Mouse (Mus musculus) hindbrain, postnatal 0 days (tissue): Measurements from ENCODE around the gene Cyb5d1. TPM values are rescaled to one million over a fixed set of nuclear protein-coding genes. Genes with fewer than 3 reads are reported as not detected.
A peak's percentile ranks its signal among the peaks of the same experiment; 100 is the strongest.

Source experiments
- ATAC-seq: fragments of 200-750 bp; cut with Nextera tagmentation; 2 replicates; pipeline ENCODE4 v1.8.0; 2017; ENCODE audit warnings: mild to moderate bottlenecking, moderate TSS enrichment, moderate library complexity
- DNase-seq: peaks from one replicate; pipeline ENCODE4 v3.0.0-alpha.2; 2015; ENCODE audit warnings: low spot score
- H3K27ac ChIP-seq: fragments of 300-500 bp; sonication (generic); 2 replicates; pipeline ENCODE4 v1.5.1; 2014; ENCODE audit warnings: mild to moderate bottlenecking
- H3K27me3 ChIP-seq: fragments of 300-500 bp; sonication (generic); 2 replicates; pipeline ENCODE4 v1.6.1; 2014; ENCODE audit warnings: low read length, mixed read lengths; ENCODE audit not compliant: insufficient read depth
- H3K36me3 ChIP-seq: fragments of 300-500 bp; sonication (generic); 2 replicates; pipeline ENCODE4 v1.6.1; 2014; ENCODE audit warnings: low read length, mixed read lengths; ENCODE audit not compliant: insufficient read depth
- H3K4me1 ChIP-seq: fragments of 300-500 bp; sonication (generic); 2 replicates; pipeline ENCODE4 v1.6.1; 2014; ENCODE audit warnings: antibody characterized with exemption, low read length, mixed read lengths; ENCODE audit not compliant: insufficient read depth
- H3K4me2 ChIP-seq: fragments of 300-500 bp; sonication (generic); 2 replicates; pipeline ENCODE4 v1.6.1; 2014; ENCODE audit warnings: low read depth, mild to moderate bottlenecking, low read length, moderate library complexity, mixed read lengths
- H3K4me3 ChIP-seq: fragments of 300-500 bp; sonication (generic); 2 replicates; pipeline ENCODE4 v1.5.1; 2014; ENCODE audit warnings: low read length
- H3K9ac ChIP-seq: fragments of 300-500 bp; sonication (generic); replicated peaks from 2 replicates; pipeline ENCODE4 v1.6.1; 2014; ENCODE audit warnings: mild to moderate bottlenecking, low read length, moderate library complexity, mixed read lengths
- H3K9me3 ChIP-seq: fragments of 300-500 bp; sonication (generic); 2 replicates; pipeline ENCODE4 v1.6.1; 2016; ENCODE audit warnings: low read length, mixed read lengths
- CTCF ChIP-seq: IDR thresholded peaks from 2 replicates; pipeline ENCODE4 v1.5.1; 2016; ENCODE audit warnings: antibody characterized with exemption, control low read depth, low read depth
- WGBS: fragments of 180-500 bp; shearing (Covaris S2); extraction: QIAGEN DNeasy Blood & Tissue Kit; methylation state at CpG from one replicate; pipeline ENCODE4 v1.1.7; 2014; 5-methylcytosine and 5-hydroxymethylcytosine counted together
- polyA plus RNA-seq: library from polyadenylated mRNA; unstranded; fragments of >200 nt; fragmentation: Nextera tagmentation; extraction: Ambion mirVana; gene quantifications from 2 replicates; pipeline ENCODE4 v1.2.1, GENCODE M21; 2015
- total RNA-seq: library from RNA; depleted of rRNA; stranded (reverse); fragments of >200 nt; gene quantifications from 2 replicates; pipeline ENCODE4 v1.2.3, GENCODE M21; 2014

Cyb5d1 gene
- total and polyA plus RNA-seq, 2 experiments from 2014 or later, result 18.5 to 21.8 TPM

- Histone ChIP-seq H3K9me3 (no peaks in the 10 kb centered on the region), H3K4me3 (peak overlapping the region; percentile 79), H3K9ac (peak overlapping the region; percentile 99), H3K4me1 (peaks cover 29% of the 10 kb centered on the region), H3K27ac (peak overlapping the region; percentile 98), H3K36me3 (no peaks in the 10 kb centered on the region), H3K27me3 (no peaks in the 10 kb centered on the region), H3K4me2 (peak overlapping the region; percentile 93)
- 1% methylated on average over 52 of the region's 106 CpGs for WGBS
- ATAC-seq, result no peak
- peak; percentile 71 for DNase-seq
- TF ChIP-seq CTCF, result no peak
Measured at GRCm38 (mm10) chr11:69368356-69369214, 26.8 kb downstream of the Cyb5d1 start.

- Histone ChIP-seq H3K4me2 (peak overlapping the region; percentile 93), H3K9ac (peak overlapping the region; percentile 99), H3K27ac (peak overlapping the region; percentile 98), H3K9me3 (no peaks in the 10 kb centered on the region), H3K27me3 (no peaks in the 10 kb centered on the region), H3K4me1 (peaks cover 29% of the 10 kb centered on the region), H3K4me3 (peak overlapping the region; percentile 79), H3K36me3 (peaks cover 3% of the 10 kb centered on the region; the same call in 1 of the 2 replicates)
- no peak for TF ChIP-seq CTCF
- DNase-seq (peak; percentile 20), ATAC-seq (peak; percentile 10; the same call in 1 of the 2 replicates)
- under 1% methylated on average over 22 of the region's 22 CpGs for whole genome bisulfite sequencing
Measured at GRCm38 (mm10) chr11:69367616-69368355, 27.6 kb downstream of the Cyb5d1 start.

- DNase-seq (no peak), ATAC-seq (no peak)
- H3K36me3 ChIP-seq, result peaks cover 3% of the 10 kb centered on the region; the same call in 1 of the 2 replicates
- H3K4me2 ChIP-seq, result peak overlapping the region; percentile 93
- under 1% methylated on average over 22 of the region's 22 CpGs for WGBS
- TF ChIP-seq CTCF, result no peak
- H3K4me1 ChIP-seq, result peaks cover 29% of the 10 kb centered on the region
- peak overlapping the region; percentile 88 for H3K27ac ChIP-seq
- H3K27me3 ChIP-seq, result no peaks in the 10 kb centered on the region
- H3K4me3 ChIP-seq, result peak overlapping the region; percentile 79
- H3K9me3 ChIP-seq, result no peaks in the 10 kb centered on the region
- H3K9ac ChIP-seq, result peak overlapping the region; percentile 99
Measured at GRCm38 (mm10) chr11:69366855-69367615, 28.4 kb downstream of the Cyb5d1 start.

- Histone ChIP-seq H3K9me3 (no peaks in the 10 kb centered on the region), H3K4me2 (peak overlapping the region; percentile 93), H3K27ac (peak overlapping the region; percentile 88), H3K4me1 (peaks cover 28% of the 10 kb centered on the region), H3K27me3 (no peaks in the 10 kb centered on the region), H3K9ac (peak overlapping the region; percentile 99), H3K36me3 (peaks cover 7% of the 10 kb centered on the region; the same call in 1 of the 2 replicates), H3K4me3 (peak overlapping the region; percentile 79)
- WGBS, result 1% methylated on average over 26 of the region's 26 CpGs
- ATAC-seq (peak; percentile 81), DNase-seq (peak; percentile 97)
- TF ChIP-seq CTCF, result peak; percentile 31
Measured at GRCm38 (mm10) chr11:69366157-69366854, 29.1 kb downstream of the Cyb5d1 start.

DNA sequence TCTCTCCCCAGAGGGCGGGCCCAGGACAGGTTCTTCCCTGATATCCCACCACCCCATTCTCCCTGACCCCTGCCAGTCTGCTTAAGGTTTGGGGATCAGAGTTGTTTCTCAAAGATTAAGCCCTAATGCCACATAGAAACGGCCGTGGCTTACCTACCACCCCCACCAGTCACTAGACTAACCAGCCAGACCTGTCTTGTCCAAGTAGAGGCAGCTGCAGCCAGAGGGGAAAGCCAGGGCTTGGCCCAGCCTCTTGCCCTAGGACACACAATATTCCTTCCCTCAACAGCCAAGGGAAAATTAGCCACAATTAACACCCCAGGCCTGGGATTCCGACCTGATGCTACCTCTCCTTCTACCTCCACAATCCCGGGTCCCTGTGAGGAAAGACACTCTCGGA, 29.7 kb downstream of the Cyb5d1 start:
- 22% methylated on average over 6 of the region's 6 CpGs for WGBS
- Histone ChIP-seq H3K27ac (peak overlapping the region; percentile 88), H3K4me2 (peak overlapping the region; percentile 93), H3K4me3 (peak overlapping the region; percentile 79), H3K9me3 (no peaks in the 10 kb centered on the region), H3K4me1 (peaks cover 23% of the 10 kb centered on the region), H3K9ac (peak overlapping the region; percentile 35), H3K27me3 (no peaks in the 10 kb centered on the region), H3K36me3 (peaks cover 13% of the 10 kb centered on the region; the same call in 1 of the 2 replicates)
- DNase-seq, result no peak
- no peak for ATAC-seq
- no peak for TF ChIP-seq CTCF
